Mouse (Mus musculus): ENCODE measurements around the gene Btbd35f8.
"Not testable (repeated sequence)": the region's sequence is repeated elsewhere in the genome, so short reads cannot be mapped to it uniquely, and the experiment has no call there.

Gene Btbd35f8

GRCm38 (mm10) chrX:34450224-34450623, at the start of gene Btbd35f8:
Btbd35f8 (plus strand) TSS chrX:34450524.
- in situ Hi-C loops (cut with MboI, MseI), result not testable (repeated sequence)
